Mouse (Mus musculus): ENCODE data around the gene Krt81. TPM values are rescaled to one million over a fixed set of nuclear protein-coding genes. Genes with fewer than 3 reads are reported as not detected.

The Krt81 gene
- polyA plus RNA-seq, 1 experiment from 2014 or later, result not detected

DNA sequence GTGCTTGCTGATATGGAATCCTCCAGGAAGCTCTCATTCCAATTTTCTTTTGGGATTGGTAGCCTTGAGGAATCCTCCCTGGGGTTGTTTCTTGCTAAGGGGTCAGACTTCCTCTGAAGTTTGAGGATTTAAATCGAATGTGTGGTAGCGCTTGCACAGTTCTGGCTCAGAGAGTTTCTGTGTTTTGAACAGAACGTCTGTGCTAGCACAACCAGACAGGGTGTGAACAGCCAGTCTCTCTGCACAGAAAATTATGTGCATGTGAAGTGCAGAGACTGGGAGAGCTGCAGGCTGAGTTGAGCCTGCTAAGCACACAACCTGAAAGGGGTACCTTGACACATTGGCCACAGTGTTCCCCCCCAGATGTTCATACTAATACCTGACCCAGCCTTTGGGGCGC is 22.7 kb downstream of the Krt81 start:
- Histone ChIP-seq H3K27me3 (ENCODE audit: control insufficient read depth, insufficient read depth, low read length) (peaks cover 39% of the 10 kb centered on the region), H3K36me3 (ENCODE audit: control insufficient read depth, insufficient read depth, low read length) (no peaks in the 10 kb centered on the region)
- WGBS (ENCODE audit: insufficient replicate concordance), result 72% methylated on average over 4 of the region's 4 CpGs

DNA sequence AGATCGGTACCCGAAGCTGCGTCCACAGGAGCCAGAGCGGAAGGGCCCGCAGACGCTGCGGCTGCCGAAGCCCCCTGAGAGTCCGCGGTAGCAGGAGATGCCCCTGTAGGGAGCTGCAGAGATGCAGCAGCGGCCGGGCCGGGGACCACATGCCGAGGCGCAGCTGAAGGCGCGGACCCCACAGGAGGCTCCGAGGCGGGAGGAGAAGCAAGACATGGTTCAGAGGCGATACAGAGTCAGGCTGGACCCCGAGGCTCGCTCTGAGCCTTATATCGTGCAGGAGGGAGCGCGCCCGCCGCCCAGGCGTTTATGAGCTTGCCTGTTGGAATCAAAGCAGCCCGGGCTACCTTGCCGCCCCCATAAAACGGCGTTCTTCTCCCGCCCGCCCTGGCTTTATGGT is 25.0 kb downstream of the Krt81 start, which contains the start of gene Krt87:
Gene Krt87, minus strand, starts transcription at position 250 of the 400 bp plus-strand sequence.
- H3K9me3 ChIP-seq (replicated peaks; ENCODE audit: control insufficient read depth, low read length), result no peaks in the 10 kb centered on the region
- no peak for ATAC-seq (replicated peaks; ENCODE audit: insufficient number of reproducible peaks, low FRiP score, low TSS enrichment)
- 1% methylated on average over 34 of the region's 34 CpGs for WGBS (ENCODE audit: insufficient replicate concordance)

More for the DNA sequence above, 22.7 kb downstream of the Krt81 start:
- Histone ChIP-seq H3K9me3 (replicated peaks; ENCODE audit: control insufficient read depth, low read length) (no peaks in the 10 kb centered on the region), H3K4me1 (ENCODE audit: control insufficient read depth, insufficient read depth, low read length) (0 out of 2 replicates have a peak, but pooled peaks cover 2% of the 10 kb centered on the region), H3K4me3 (ENCODE audit: low read depth, low read length) (no peak overlapping the region), H3K27ac (ENCODE audit: low read depth, low read length) (no peak overlapping the region), H3K9ac (ENCODE audit: low read depth, low read length) (no peak overlapping the region), H3K4me2 (no peak overlapping the region)
- no peak for ATAC-seq (replicated peaks; ENCODE audit: insufficient number of reproducible peaks, low FRiP score, low TSS enrichment)

DNA sequence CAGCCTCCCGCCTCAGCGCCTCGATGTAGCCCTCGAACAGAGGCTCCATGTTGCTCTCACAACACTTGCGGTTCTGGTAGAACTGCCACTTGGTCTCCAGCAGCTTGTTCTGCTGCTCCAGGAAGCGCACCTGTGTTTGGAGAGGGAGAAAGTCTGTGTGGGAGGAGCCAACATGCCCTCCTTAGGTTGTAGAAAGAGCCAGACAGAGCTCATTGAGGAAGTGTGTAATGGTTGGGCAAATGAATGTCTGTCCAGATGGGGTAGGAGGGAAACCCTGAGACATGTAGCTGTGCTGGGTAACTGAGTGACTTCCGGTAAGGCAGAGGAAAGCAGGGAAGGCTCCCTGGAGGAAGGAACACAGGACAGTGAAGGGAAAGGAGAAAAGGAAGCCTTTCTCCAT is 26.9 kb downstream of the Krt81 start:
- Histone ChIP-seq H3K4me1 (ENCODE audit: control insufficient read depth, insufficient read depth, low read length) (0 out of 2 replicates have a peak, but pooled peaks cover 2% of the 10 kb centered on the region), H3K9ac (ENCODE audit: low read depth, low read length) (no peak overlapping the region), H3K27me3 (ENCODE audit: control insufficient read depth, insufficient read depth, low read length) (peaks cover 39% of the 10 kb centered on the region), H3K4me3 (ENCODE audit: low read depth, low read length) (no peak overlapping the region), H3K27ac (ENCODE audit: low read depth, low read length) (no peak overlapping the region), H3K36me3 (ENCODE audit: control insufficient read depth, insufficient read depth, low read length) (no peaks in the 10 kb centered on the region), H3K4me2 (no peak overlapping the region), H3K9me3 (replicated peaks; ENCODE audit: control insufficient read depth, low read length) (no peaks in the 10 kb centered on the region)
- no peak for ATAC-seq (replicated peaks; ENCODE audit: insufficient number of reproducible peaks, low FRiP score, low TSS enrichment)
- 76% methylated on average over 7 of the region's 7 CpGs for WGBS (ENCODE audit: insufficient replicate concordance)

More for the DNA sequence above, 25.0 kb downstream of the Krt81 start, which contains the start of gene Krt87:
- Histone ChIP-seq H3K36me3 (ENCODE audit: control insufficient read depth, insufficient read depth, low read length) (no peaks in the 10 kb centered on the region), H3K4me3 (ENCODE audit: low read depth, low read length) (peak within 1 kb of the TSS; percentile 20; the same call in 1 of the 2 replicates), H3K27ac (ENCODE audit: low read depth, low read length) (no peak within 1 kb of the TSS), H3K4me2 (peak within 1 kb of the TSS; percentile 49), H3K9ac (ENCODE audit: low read depth, low read length) (0 out of 2 replicates have a peak within 1 kb of the TSS, but pooled peaks have one; percentile 34), H3K27me3 (ENCODE audit: control insufficient read depth, insufficient read depth, low read length) (peaks cover 39% of the 10 kb centered on the region), H3K4me1 (ENCODE audit: control insufficient read depth, insufficient read depth, low read length) (0 out of 2 replicates have a peak, but pooled peaks cover 2% of the 10 kb centered on the region)

DNA sequence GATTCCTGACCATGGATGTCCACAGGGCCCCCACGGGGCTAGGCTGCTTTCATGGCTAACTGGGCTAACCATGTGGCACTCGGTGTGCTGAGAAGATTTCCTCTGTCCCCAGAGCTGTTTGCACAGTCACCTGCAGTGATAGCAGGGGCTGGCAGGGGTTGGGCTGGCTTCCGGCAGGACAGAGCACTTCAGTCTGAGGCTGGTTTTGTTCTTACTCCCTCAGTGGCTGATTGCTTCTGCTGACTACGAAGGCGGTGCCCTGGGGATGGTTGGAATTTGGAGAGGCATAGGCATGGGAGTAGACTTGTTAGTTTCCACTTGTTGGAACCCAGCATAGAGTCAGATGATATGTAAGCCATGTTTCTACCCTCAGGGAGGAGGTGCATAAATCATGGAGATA is 38.6 kb downstream of the Krt81 start:
- Histone ChIP-seq H3K4me1 (ENCODE audit: control insufficient read depth, insufficient read depth, low read length) (no peaks in the 10 kb centered on the region), H3K9me3 (replicated peaks; ENCODE audit: control insufficient read depth, low read length) (no peaks in the 10 kb centered on the region), H3K27me3 (ENCODE audit: control insufficient read depth, insufficient read depth, low read length) (no peaks in the 10 kb centered on the region; the same call in 1 of the 2 replicates), H3K4me2 (no peak overlapping the region), H3K9ac (ENCODE audit: low read depth, low read length) (no peak overlapping the region), H3K27ac (ENCODE audit: low read depth, low read length) (no peak overlapping the region), H3K4me3 (ENCODE audit: low read depth, low read length) (no peak overlapping the region), H3K36me3 (ENCODE audit: control insufficient read depth, insufficient read depth, low read length) (no peaks in the 10 kb centered on the region)
- 22% methylated on average over 5 of the region's 5 CpGs for WGBS (ENCODE audit: insufficient replicate concordance)
- ATAC-seq (replicated peaks; ENCODE audit: insufficient number of reproducible peaks, low FRiP score, low TSS enrichment), result no peak

DNA sequence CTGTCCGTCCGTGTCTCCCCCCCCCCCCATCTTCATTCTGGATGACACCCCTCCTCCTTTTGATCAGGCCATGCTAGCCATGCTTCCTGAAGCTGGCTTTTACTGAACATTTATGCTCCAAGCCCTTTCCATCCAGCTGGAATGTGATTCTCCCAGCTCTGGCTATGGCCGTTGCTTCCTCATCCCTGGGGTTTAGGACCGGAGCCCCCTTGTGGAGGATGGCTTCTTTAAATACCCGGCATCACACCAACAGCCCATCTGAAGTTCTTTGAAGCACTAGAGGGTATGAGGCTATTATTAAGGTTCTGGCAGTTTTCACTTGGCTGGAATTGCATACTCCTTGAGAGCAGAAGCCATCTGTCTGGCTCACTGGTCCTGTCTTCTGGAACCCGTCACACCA is 42.6 kb downstream of the Krt81 start:
- Histone ChIP-seq H3K27ac (ENCODE audit: low read depth, low read length) (no peak overlapping the region), H3K9me3 (replicated peaks; ENCODE audit: control insufficient read depth, low read length) (no peaks in the 10 kb centered on the region), H3K4me3 (ENCODE audit: low read depth, low read length) (no peak overlapping the region), H3K36me3 (ENCODE audit: control insufficient read depth, insufficient read depth, low read length) (no peaks in the 10 kb centered on the region), H3K27me3 (ENCODE audit: control insufficient read depth, insufficient read depth, low read length) (no peaks in the 10 kb centered on the region; the same call in 1 of the 2 replicates), H3K4me2 (no peak overlapping the region), H3K9ac (ENCODE audit: low read depth, low read length) (no peak overlapping the region), H3K4me1 (ENCODE audit: control insufficient read depth, insufficient read depth, low read length) (no peaks in the 10 kb centered on the region)
- WGBS (ENCODE audit: insufficient replicate concordance), result 47% methylated on average over 6 of the region's 6 CpGs
- ATAC-seq (replicated peaks; ENCODE audit: insufficient number of reproducible peaks, low FRiP score, low TSS enrichment), result no peak

DNA sequence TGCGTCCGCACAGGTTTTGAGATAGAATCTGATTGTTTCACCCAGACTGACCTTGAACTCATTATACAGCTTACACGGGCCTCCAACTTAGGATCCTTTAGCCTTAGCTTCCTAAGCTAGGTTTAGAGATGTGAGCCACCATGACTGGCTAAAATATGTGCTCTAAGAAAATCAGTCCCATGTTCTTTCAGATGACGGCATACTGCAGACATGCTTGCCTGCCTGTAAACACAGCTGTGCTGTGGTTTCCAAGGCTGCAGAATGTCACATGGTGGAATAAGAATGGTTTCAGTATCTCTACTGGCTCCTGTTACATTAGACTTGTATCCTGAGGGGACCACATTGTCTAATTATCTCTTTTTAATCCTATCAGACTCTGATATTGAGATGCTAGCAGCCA is 44.6 kb downstream of the Krt81 start:
- H3K4me2 ChIP-seq, result no peak overlapping the region
- 0 out of 2 replicates have a peak, but pooled peaks cover 4% of the 10 kb centered on the region for H3K4me1 ChIP-seq (ENCODE audit: control insufficient read depth, insufficient read depth, low read length)
- H3K9me3 ChIP-seq (replicated peaks; ENCODE audit: control insufficient read depth, low read length), result no peaks in the 10 kb centered on the region
- 78% methylated on average over 4 of the region's 4 CpGs for WGBS (ENCODE audit: insufficient replicate concordance)
- H3K27ac ChIP-seq (ENCODE audit: low read depth, low read length), result no peak overlapping the region
- no peak for ATAC-seq (replicated peaks; ENCODE audit: insufficient number of reproducible peaks, low FRiP score, low TSS enrichment)
- H3K9ac ChIP-seq (ENCODE audit: low read depth, low read length), result no peak overlapping the region
- no peak overlapping the region for H3K4me3 ChIP-seq (ENCODE audit: low read depth, low read length)
- no peaks in the 10 kb centered on the region for H3K36me3 ChIP-seq (ENCODE audit: control insufficient read depth, insufficient read depth, low read length)
- peaks cover 7% of the 10 kb centered on the region for H3K27me3 ChIP-seq (ENCODE audit: control insufficient read depth, insufficient read depth, low read length)

DNA sequence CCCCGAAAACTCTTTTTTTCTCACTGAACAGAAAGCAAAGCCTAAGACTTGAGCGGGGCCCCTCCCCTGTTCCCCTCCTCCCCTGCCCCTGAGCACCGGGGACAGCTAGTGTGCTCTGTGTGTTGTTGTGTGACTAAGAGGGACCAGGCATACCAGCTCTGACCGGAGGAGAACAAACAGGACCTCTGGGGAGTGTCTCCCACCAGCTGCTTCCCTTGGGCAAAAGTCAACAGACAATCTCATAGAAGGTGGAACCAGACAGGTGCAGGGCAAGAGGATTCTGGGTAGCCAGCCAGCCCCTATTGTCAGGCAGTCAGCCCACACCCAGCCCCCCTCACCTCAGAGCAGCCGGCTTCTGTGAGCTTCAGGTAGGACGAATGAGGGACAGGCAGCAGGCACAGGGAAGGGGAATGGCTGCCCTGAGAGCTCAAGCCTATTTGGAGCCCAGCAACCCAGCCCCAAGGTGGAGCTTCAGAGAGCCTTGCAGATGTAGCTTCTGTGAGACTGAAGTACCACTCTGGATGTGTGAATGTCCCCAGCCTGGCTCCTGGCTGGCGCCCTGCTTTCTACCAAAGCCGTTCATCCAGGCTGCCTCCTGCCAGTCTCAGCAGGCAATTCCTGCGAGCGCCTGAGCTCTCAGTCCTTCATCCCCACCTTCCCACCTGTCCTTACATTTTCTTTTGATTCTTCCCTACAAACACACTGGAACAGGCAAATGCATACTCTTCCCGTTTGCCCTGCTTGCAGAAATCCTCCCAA is 48.6 kb downstream of the Krt81 start:
- Histone ChIP-seq H3K4me1 (ENCODE audit: control insufficient read depth, insufficient read depth, low read length) (peaks cover 8% of the 10 kb centered on the region; the same call in 1 of the 2 replicates), H3K27ac (ENCODE audit: low read depth, low read length) (no peak overlapping the region), H3K36me3 (ENCODE audit: control insufficient read depth, insufficient read depth, low read length) (no peaks in the 10 kb centered on the region), H3K4me2 (no peak overlapping the region), H3K4me3 (ENCODE audit: low read depth, low read length) (no peak overlapping the region), H3K9ac (ENCODE audit: low read depth, low read length) (no peak overlapping the region), H3K9me3 (replicated peaks; ENCODE audit: control insufficient read depth, low read length) (no peaks in the 10 kb centered on the region), H3K27me3 (ENCODE audit: control insufficient read depth, insufficient read depth, low read length) (peaks cover 30% of the 10 kb centered on the region)
- 38% methylated on average over 11 of the region's 11 CpGs for WGBS (ENCODE audit: insufficient replicate concordance)
- no peak for ATAC-seq (replicated peaks; ENCODE audit: insufficient number of reproducible peaks, low FRiP score, low TSS enrichment)

DNA sequence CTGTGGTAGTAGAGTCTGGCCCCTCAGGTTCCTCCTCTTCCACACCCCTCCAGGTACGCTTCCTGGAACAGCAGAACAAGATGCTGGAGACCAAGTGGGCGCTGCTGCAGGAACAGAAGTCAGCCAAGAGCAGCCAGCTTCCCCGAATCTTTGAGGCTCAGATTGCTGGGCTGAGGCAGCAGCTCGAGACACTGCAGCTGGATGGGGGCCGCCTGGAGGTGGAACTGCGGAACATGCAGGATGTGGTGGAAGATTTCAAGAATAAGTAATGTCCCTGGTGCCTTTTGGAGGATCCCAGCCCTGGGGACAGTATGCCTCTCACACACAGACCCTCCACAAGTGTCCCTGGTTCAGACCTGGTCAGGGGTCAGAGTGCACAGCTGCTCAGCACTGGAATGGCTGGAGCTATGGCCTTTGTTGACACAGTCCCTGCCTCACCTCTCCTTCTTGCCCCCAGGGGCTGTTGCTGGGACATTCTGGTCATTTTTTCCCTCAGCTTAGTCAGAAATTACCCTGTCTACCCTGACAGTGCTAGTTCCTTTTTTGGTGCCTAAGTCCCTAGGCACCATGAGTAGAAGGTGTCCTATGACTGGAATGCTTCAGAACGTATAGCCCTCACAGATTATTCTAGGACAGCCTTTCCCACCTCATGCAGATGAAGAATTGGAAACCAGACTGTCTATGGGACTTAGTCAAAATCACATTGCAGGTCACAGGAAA is 49.5 kb downstream of the Krt81 start:
- Histone ChIP-seq H3K4me2 (no peak overlapping the region), H3K9ac (ENCODE audit: low read depth, low read length) (no peak overlapping the region), H3K27me3 (ENCODE audit: control insufficient read depth, insufficient read depth, low read length) (peaks cover 30% of the 10 kb centered on the region), H3K4me1 (ENCODE audit: control insufficient read depth, insufficient read depth, low read length) (peaks cover 8% of the 10 kb centered on the region; the same call in 1 of the 2 replicates), H3K36me3 (ENCODE audit: control insufficient read depth, insufficient read depth, low read length) (no peaks in the 10 kb centered on the region), H3K27ac (ENCODE audit: low read depth, low read length) (no peak overlapping the region), H3K9me3 (replicated peaks; ENCODE audit: control insufficient read depth, low read length) (no peaks in the 10 kb centered on the region), H3K4me3 (ENCODE audit: low read depth, low read length) (no peak overlapping the region)
- no peak for ATAC-seq (replicated peaks; ENCODE audit: insufficient number of reproducible peaks, low FRiP score, low TSS enrichment)
- WGBS (ENCODE audit: insufficient replicate concordance), result 47% methylated on average over 7 of the region's 7 CpGs

Data from heart, embryonic 11.5 days (tissue).